Mouse (Mus musculus) intestine, embryonic 16.5 days (tissue): ENCODE measurements around the gene Sytl4. TPM values are rescaled to one million over a fixed set of nuclear protein-coding genes. Genes with fewer than 3 reads are reported as not detected.

Experiments
- ATAC-seq: fragments of 200-750 bp; cut with Nextera tagmentation; 2 replicates; pipeline ENCODE4 v1.8.0; 2017; ENCODE audit warnings: moderate TSS enrichment, moderate library complexity
- H3K27ac ChIP-seq: fragments of 300-500 bp; sonication (generic); 2 replicates; pipeline ENCODE4 v1.5.1; 2014; ENCODE audit warnings: mild to moderate bottlenecking, low read length
- H3K27me3 ChIP-seq: fragments of 300-500 bp; sonication (generic); replicated peaks from 2 replicates; pipeline ENCODE4 v1.6.1; 2014; ENCODE audit warnings: low read length, control low read depth, mixed read lengths; ENCODE audit not compliant: control insufficient read depth, insufficient read depth
- H3K36me3 ChIP-seq: fragments of 300-500 bp; sonication (generic); 2 replicates; pipeline ENCODE4 v1.6.1; 2014; ENCODE audit warnings: low read length, control low read depth; ENCODE audit not compliant: control insufficient read depth, insufficient read depth
- H3K4me1 ChIP-seq: fragments of 300-500 bp; sonication (generic); 2 replicates; pipeline ENCODE4 v1.6.1; 2014; ENCODE audit warnings: low read length, control low read depth, mixed read lengths; ENCODE audit not compliant: control insufficient read depth, insufficient read depth
- H3K4me2 ChIP-seq: fragments of 300-500 bp; sonication (generic); 2 replicates; pipeline ENCODE4 v1.6.1; 2014; ENCODE audit warnings: low read depth, low read length, control low read depth
- H3K4me3 ChIP-seq: fragments of 300-500 bp; sonication (generic); 2 replicates; pipeline ENCODE4 v1.5.1; 2014; ENCODE audit warnings: mild to moderate bottlenecking, low read length
- H3K9ac ChIP-seq: fragments of 300-500 bp; sonication (generic); 2 replicates; pipeline ENCODE4 v1.6.1; 2014; ENCODE audit warnings: low read depth, low read length
- H3K9me3 ChIP-seq: fragments of 300-500 bp; sonication (generic); 2 replicates; pipeline ENCODE4 v1.6.1; 2016; ENCODE audit warnings: low read length, control low read depth; ENCODE audit not compliant: control insufficient read depth
- WGBS: fragments of 180-500 bp; shearing (Covaris S2); extraction: QIAGEN DNeasy Blood & Tissue Kit; methylation state at CpG from one replicate; pipeline ENCODE4 v1.1.7; 2014; 5-methylcytosine and 5-hydroxymethylcytosine counted together
- polyA plus RNA-seq: library from polyadenylated mRNA; unstranded; fragments of >200 nt; fragmentation: Nextera tagmentation; extraction: Ambion mirVana; gene quantifications from 2 replicates; pipeline ENCODE4 v1.2.1, GENCODE M21; 2015

Gene Sytl4
- polyA plus RNA-seq, 1 experiment from 2014 or later: 2.8 TPM

GRCm38 (mm10) chrX:133888111-133888510 is 93.5 kb downstream of the Sytl4 start:
- no peaks in the 10 kb centered on the region for H3K9me3 ChIP-seq
- ATAC-seq: no peak
- 83% methylated on average over 5 of the region's 5 CpGs for WGBS

GRCm38 (mm10) chrX:133887308-133887707 is 94.3 kb downstream of the Sytl4 start:
- H3K4me3 ChIP-seq: no peak overlapping the region
- ATAC-seq: no peak
- 90% methylated on average over 3 of the region's 3 CpGs for WGBS
- no peaks in the 10 kb centered on the region for H3K4me1 ChIP-seq
- no peaks in the 10 kb centered on the region for H3K27me3 ChIP-seq
- no peaks in the 10 kb centered on the region for H3K36me3 ChIP-seq
- no peak overlapping the region for H3K4me2 ChIP-seq
- no peak overlapping the region for H3K9ac ChIP-seq
- H3K9me3 ChIP-seq: no peaks in the 10 kb centered on the region
- no peak overlapping the region for H3K27ac ChIP-seq

More at GRCm38 (mm10) chrX:133888111-133888510, 93.5 kb downstream of the Sytl4 start:
- H3K4me1 ChIP-seq: no peaks in the 10 kb centered on the region
- no peak overlapping the region for H3K27ac ChIP-seq
- no peaks in the 10 kb centered on the region for H3K36me3 ChIP-seq
- no peak overlapping the region for H3K9ac ChIP-seq
- H3K27me3 ChIP-seq: no peaks in the 10 kb centered on the region
- no peak overlapping the region for H3K4me2 ChIP-seq
- H3K4me3 ChIP-seq: no peak overlapping the region

Other genes with a start within 250 kb of the Sytl4 start
- 0.64 and 0.78 TPM in 2 replicates for gene Tnmd, start 130.8 kb downstream of the Sytl4 start, polyA plus RNA-seq
- gene Tspan6, start 83.4 kb downstream of the Sytl4 start, polyA plus RNA-seq: 72.6 and 79.9 TPM in 2 replicates
- gene Srpx2, start 73.4 kb downstream of the Sytl4 start, polyA plus RNA-seq: 9.5 and 11.7 TPM in 2 replicates
- 33.5 and 34.2 TPM in 2 replicates for gene Cstf2, start 77.4 kb upstream of the Sytl4 start, polyA plus RNA-seq
- 0.06 and 0.16 TPM in 2 replicates for gene Xkrx, start 180.3 kb upstream of the Sytl4 start, polyA plus RNA-seq
- gene Arl13a, start 205.7 kb upstream of the Sytl4 start, polyA plus RNA-seq: not detected in 2 replicates
- 0.05 and 0.11 TPM in 2 replicates for gene Nox1, start 240.1 kb upstream of the Sytl4 start, polyA plus RNA-seq